Mouse (Mus musculus) intestine, embryonic 14.5 days (tissue): ENCODE data around the gene Aff3. TPM values are rescaled to one million over a fixed set of nuclear protein-coding genes. Genes with fewer than 3 reads are reported as not detected.

Experiments
- ATAC-seq: fragments of 200-750 bp; cut with Nextera tagmentation; replicated peaks from 2 replicates; pipeline ENCODE4 v1.8.0; 2017; ENCODE audit warnings: low read depth, moderate number of reproducible peaks, moderate TSS enrichment, moderate library complexity; ENCODE audit not compliant: low FRiP score, low TSS enrichment
- DNase-seq: peaks from one replicate; pipeline ENCODE4 v3.0.0-alpha.2; 2018; ENCODE audit warnings: low spot score
- H3K27ac ChIP-seq: fragments of 300-500 bp; sonication (generic); 2 replicates; pipeline ENCODE4 v1.5.1; 2014; ENCODE audit warnings: low read depth, mild to moderate bottlenecking, control low read depth
- H3K27me3 ChIP-seq: fragments of 300-500 bp; sonication (generic); replicated peaks from 2 replicates; pipeline ENCODE4 v1.6.1; 2014; ENCODE audit warnings: low read length, control low read depth; ENCODE audit not compliant: control insufficient read depth, insufficient read depth
- H3K36me3 ChIP-seq: fragments of 300-500 bp; sonication (generic); 2 replicates; pipeline ENCODE4 v1.6.1; 2014; ENCODE audit warnings: low read length, control low read depth; ENCODE audit not compliant: control insufficient read depth, insufficient read depth
- H3K4me1 ChIP-seq: fragments of 300-500 bp; sonication (generic); replicated peaks from 2 replicates; pipeline ENCODE4 v1.6.1; 2014; ENCODE audit warnings: low read length, control low read depth, mixed read lengths; ENCODE audit not compliant: control insufficient read depth, insufficient read depth
- H3K4me2 ChIP-seq: fragments of 300-500 bp; sonication (generic); 2 replicates; pipeline ENCODE4 v1.6.1; 2014; ENCODE audit warnings: low read length
- H3K4me3 ChIP-seq: fragments of 300-500 bp; sonication (generic); 2 replicates; pipeline ENCODE4 v1.5.1; 2014; ENCODE audit warnings: low read depth, low read length, control low read depth, mixed read lengths
- H3K9ac ChIP-seq: fragments of 300-500 bp; sonication (generic); 2 replicates; pipeline ENCODE4 v1.6.1; 2014; ENCODE audit warnings: mild to moderate bottlenecking, low read length
- H3K9me3 ChIP-seq: fragments of 300-500 bp; sonication (generic); 2 replicates; pipeline ENCODE4 v1.6.1; 2016; ENCODE audit warnings: low read length, control low read depth; ENCODE audit not compliant: control insufficient read depth
- WGBS: fragments of 180-500 bp; shearing (Covaris S2); extraction: QIAGEN DNeasy Blood & Tissue Kit; methylation state at CpG from one replicate; pipeline ENCODE4 v1.1.7; 2014; 5-methylcytosine and 5-hydroxymethylcytosine counted together
- polyA plus RNA-seq: library from polyadenylated mRNA; unstranded; fragments of >200 nt; fragmentation: Nextera tagmentation; extraction: Ambion mirVana; gene quantifications from 2 replicates; pipeline ENCODE4 v1.2.1, GENCODE M21; 2014

Aff3 gene
- polyA plus RNA-seq, 1 experiment from 2014 or later, result 8.6 TPM

GRCm38 (mm10) chr1:38291497-38291896 is 373.3 kb downstream of the Aff3 start:
- Histone ChIP-seq H3K9ac (no peak overlapping the region), H3K4me3 (no peak overlapping the region), H3K36me3 (no peaks in the 10 kb centered on the region), H3K9me3 (no peaks in the 10 kb centered on the region), H3K27ac (no peak overlapping the region), H3K27me3 (no peaks in the 10 kb centered on the region), H3K4me2 (no peak overlapping the region), H3K4me1 (no peaks in the 10 kb centered on the region)
- ATAC-seq (no peak), DNase-seq (no peak)
- 79% methylated on average over 4 of the region's 4 CpGs for WGBS

- Histone ChIP-seq H3K9me3 (no peaks in the 10 kb centered on the region), H3K27me3 (no peaks in the 10 kb centered on the region), H3K36me3 (no peaks in the 10 kb centered on the region), H3K27ac (no peak overlapping the region), H3K4me2 (no peak overlapping the region), H3K9ac (no peak overlapping the region), H3K4me1 (no peaks in the 10 kb centered on the region), H3K4me3 (no peak overlapping the region)
- 89% methylated on average over 7 of the region's 7 CpGs for WGBS
- DNase-seq (no peak), ATAC-seq (no peak)
Observed at GRCm38 (mm10) chr1:38290881-38291280, 373.9 kb downstream of the Aff3 start.

- 86% methylated on average over 5 of the region's 5 CpGs for WGBS
- Histone ChIP-seq H3K9me3 (no peaks in the 10 kb centered on the region), H3K4me3 (no peak overlapping the region), H3K4me2 (no peak overlapping the region), H3K9ac (no peak overlapping the region), H3K27me3 (no peaks in the 10 kb centered on the region), H3K36me3 (no peaks in the 10 kb centered on the region), H3K27ac (no peak overlapping the region), H3K4me1 (no peaks in the 10 kb centered on the region)
- ATAC-seq, result no peak
- DNase-seq, result no peak
Observed at GRCm38 (mm10) chr1:38289891-38290290, 374.9 kb downstream of the Aff3 start.

- no peaks in the 10 kb centered on the region for H3K36me3 ChIP-seq
- H3K9me3 ChIP-seq, result no peaks in the 10 kb centered on the region
- H3K9ac ChIP-seq, result no peak overlapping the region
- no peak for DNase-seq
- 94% methylated on average over 1 of the region's 1 CpGs for WGBS
- H3K27me3 ChIP-seq, result no peaks in the 10 kb centered on the region
- no peak overlapping the region for H3K4me2 ChIP-seq
- H3K4me3 ChIP-seq, result no peak overlapping the region
- H3K27ac ChIP-seq, result no peak overlapping the region
- no peaks in the 10 kb centered on the region for H3K4me1 ChIP-seq
- no peak for ATAC-seq
Observed at GRCm38 (mm10) chr1:38288716-38289115, 376.0 kb downstream of the Aff3 start.

GRCm38 (mm10) chr1:38286551-38286950 is 378.2 kb downstream of the Aff3 start:
- no peak for ATAC-seq
- Histone ChIP-seq H3K9me3 (no peaks in the 10 kb centered on the region), H3K4me2 (no peak overlapping the region), H3K9ac (no peak overlapping the region), H3K36me3 (no peaks in the 10 kb centered on the region), H3K4me1 (no peaks in the 10 kb centered on the region), H3K27ac (no peak overlapping the region), H3K27me3 (no peaks in the 10 kb centered on the region), H3K4me3 (no peak overlapping the region)
- DNase-seq, result no peak
- WGBS, result 89% methylated on average over 1 of the region's 1 CpGs

- 91% methylated on average over 7 of the region's 7 CpGs for WGBS
- ATAC-seq, result no peak
Observed at GRCm38 (mm10) chr1:38280549-38280948, 384.2 kb downstream of the Aff3 start.

GRCm38 (mm10) chr1:38271312-38271711 is 393.4 kb downstream of the Aff3 start:
- Histone ChIP-seq H3K4me1 (0 out of 2 replicates have a peak, but pooled peaks cover 3% of the 10 kb centered on the region), H3K36me3 (peaks cover 3% of the 10 kb centered on the region), H3K4me2 (no peak overlapping the region), H3K27ac (no peak overlapping the region), H3K27me3 (no peaks in the 10 kb centered on the region), H3K4me3 (no peak overlapping the region), H3K9me3 (no peaks in the 10 kb centered on the region), H3K9ac (no peak overlapping the region)
- WGBS, result 96% methylated on average over 2 of the region's 2 CpGs
- DNase-seq (no peak), ATAC-seq (no peak)

More at GRCm38 (mm10) chr1:38280549-38280948, 384.2 kb downstream of the Aff3 start:
- no peak overlapping the region for H3K27ac ChIP-seq
- no peak overlapping the region for H3K4me3 ChIP-seq
- H3K9ac ChIP-seq, result no peak overlapping the region
- H3K4me2 ChIP-seq, result no peak overlapping the region
- H3K9me3 ChIP-seq, result no peaks in the 10 kb centered on the region
- DNase-seq, result no peak
- H3K36me3 ChIP-seq, result no peaks in the 10 kb centered on the region
- no peaks in the 10 kb centered on the region for H3K4me1 ChIP-seq
- H3K27me3 ChIP-seq, result no peaks in the 10 kb centered on the region

GRCm38 (mm10) chr1:38268246-38269042 is 396.3 kb downstream of the Aff3 start:
- no peak for DNase-seq
- no peak overlapping the region for H3K9ac ChIP-seq
- WGBS, result 49% methylated on average over 20 of the region's 20 CpGs
- no peak overlapping the region for H3K27ac ChIP-seq
- peaks cover 9% of the 10 kb centered on the region for H3K36me3 ChIP-seq
- ATAC-seq, result no peak
- H3K27me3 ChIP-seq, result no peaks in the 10 kb centered on the region
- H3K9me3 ChIP-seq, result no peaks in the 10 kb centered on the region
- no peak overlapping the region for H3K4me3 ChIP-seq
- H3K4me1 ChIP-seq, result 0 out of 2 replicates have a peak, but pooled peaks cover 5% of the 10 kb centered on the region
- no peak overlapping the region for H3K4me2 ChIP-seq

GRCm38 (mm10) chr1:38263251-38263650 is 401.5 kb downstream of the Aff3 start:
- Histone ChIP-seq H3K4me3 (no peak overlapping the region), H3K9me3 (no peaks in the 10 kb centered on the region), H3K4me2 (no peak overlapping the region), H3K36me3 (peaks cover 9% of the 10 kb centered on the region), H3K27ac (no peak overlapping the region), H3K27me3 (no peaks in the 10 kb centered on the region), H3K9ac (no peak overlapping the region), H3K4me1 (peaks cover 17% of the 10 kb centered on the region)
- 56% methylated on average over 8 of the region's 8 CpGs for WGBS
- no peak for DNase-seq
- no peak for ATAC-seq
